Mouse (Mus musculus): ENCODE measurements around the gene Bbof1. TPM values are rescaled to one million over a fixed set of nuclear protein-coding genes. Genes with fewer than 3 reads are reported as not detected.

Gene Bbof1
- polyA plus RNA-seq, 1 experiment: 4.3 TPM

DNA sequence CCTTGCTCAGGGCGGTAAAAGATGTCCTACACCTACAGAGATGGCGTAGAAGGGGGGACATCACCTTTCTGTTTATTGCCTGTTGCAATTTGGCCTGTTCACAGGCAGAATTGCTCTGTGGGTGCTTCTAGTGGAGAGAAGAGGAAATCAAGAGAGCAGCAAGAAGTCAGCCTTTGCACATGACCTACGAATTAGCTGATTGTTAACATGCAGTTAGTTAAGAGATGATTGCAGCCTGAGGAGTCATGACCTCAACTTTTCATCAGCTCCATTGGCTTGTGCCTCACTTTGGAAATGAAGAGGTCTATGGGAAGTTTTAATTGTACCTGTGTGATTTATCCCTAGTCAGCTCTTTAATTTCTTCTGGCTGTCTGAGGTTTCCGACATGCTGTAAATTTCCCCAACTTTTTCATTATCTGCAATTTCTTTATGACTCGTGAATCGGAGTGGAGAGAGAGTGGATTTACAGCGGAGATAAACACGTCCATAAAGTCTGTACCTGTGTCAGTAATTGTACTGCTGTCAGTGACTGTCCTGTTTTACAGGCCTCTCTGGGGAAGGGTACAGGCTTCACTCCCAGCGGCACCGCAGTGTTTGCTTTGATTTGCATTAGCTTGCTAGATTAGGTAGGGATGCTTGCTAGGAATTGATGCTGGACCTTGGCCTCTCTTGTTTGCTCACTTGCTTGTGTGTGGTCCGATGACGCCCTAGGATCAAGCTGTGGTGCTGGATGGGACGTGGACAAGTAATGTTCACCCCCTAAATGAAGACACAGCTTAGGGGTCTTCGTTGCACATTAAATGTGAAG, 74.1 kb downstream of the Bbof1 start:
- no peak for DNase-seq
- H3K27ac ChIP-seq (ENCODE audit: insufficient read depth, low read length): no peak overlapping the region
- no peak overlapping the region for H3K4me3 ChIP-seq (replicated peaks; ENCODE audit: insufficient read depth, low read depth, low read length)
- H3K27me3 ChIP-seq (ENCODE audit: control insufficient read depth, insufficient read depth, low read length): no peaks in the 10 kb centered on the region
- WGBS: 94% methylated on average over 14 of the region's 14 CpGs
- no peak for TF ChIP-seq CTCF (IDR thresholded peaks at IDR 0.05; ENCODE audit: borderline replicate concordance, insufficient read depth, low read depth, low read length)
- no peak for TF ChIP-seq POLR2A (IDR thresholded peaks at IDR 0.05; ENCODE audit: borderline replicate concordance, insufficient read depth, low read length)
- no peaks in the 10 kb centered on the region for H3K4me1 ChIP-seq (ENCODE audit: control insufficient read depth, insufficient read depth, low read length)

DNA sequence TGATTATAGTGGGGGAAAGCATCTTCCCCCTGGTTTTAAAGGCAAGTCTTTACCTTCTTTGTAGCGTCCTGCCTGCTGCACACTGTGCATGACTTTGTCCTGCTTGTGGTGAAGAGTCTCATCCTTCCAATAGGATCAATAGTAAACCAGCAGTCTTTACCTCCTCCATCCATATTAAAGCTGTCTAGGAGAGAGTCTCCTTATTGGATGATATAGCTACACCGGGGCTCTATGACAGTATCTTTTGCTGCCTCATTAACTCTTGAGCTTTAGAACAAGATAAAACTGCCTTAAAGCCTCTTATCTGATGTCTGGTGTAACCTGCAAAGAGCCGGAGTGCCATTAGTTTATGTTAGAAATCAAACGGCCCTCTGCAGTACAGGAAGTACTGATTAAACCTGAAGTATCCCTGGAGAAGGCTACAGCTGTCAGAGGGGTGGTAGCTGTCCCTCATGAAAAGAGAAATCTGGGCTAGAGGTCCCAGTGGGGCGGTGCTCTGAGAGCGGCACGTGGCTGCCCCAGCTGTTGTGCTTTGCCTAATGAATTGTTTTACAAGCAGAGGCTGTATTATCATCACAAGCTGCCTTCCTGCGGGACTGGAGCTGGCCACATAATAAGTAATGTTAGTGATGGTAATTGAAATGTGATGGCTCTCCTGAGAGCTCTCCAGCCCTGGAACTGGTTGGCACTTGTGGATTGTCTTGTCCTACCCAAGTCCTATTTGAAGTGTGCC, 78.6 kb downstream of the Bbof1 start:
- no peak for TF ChIP-seq CTCF (IDR thresholded peaks at IDR 0.05; ENCODE audit: borderline replicate concordance, insufficient read depth, low read depth, low read length)
- TF ChIP-seq POLR2A (IDR thresholded peaks at IDR 0.05; ENCODE audit: borderline replicate concordance, insufficient read depth, low read length): no peak
- Histone ChIP-seq H3K27ac (ENCODE audit: insufficient read depth, low read length) (no peak overlapping the region), H3K4me1 (ENCODE audit: control insufficient read depth, insufficient read depth, low read length) (no peaks in the 10 kb centered on the region), H3K4me3 (replicated peaks; ENCODE audit: insufficient read depth, low read depth, low read length) (no peak overlapping the region), H3K27me3 (ENCODE audit: control insufficient read depth, insufficient read depth, low read length) (no peaks in the 10 kb centered on the region)
- 32% methylated on average over 8 of the region's 8 CpGs for WGBS
- DNase-seq: no peak

Other genes with a start within 250 kb of the Bbof1 start
- gene Elmsan1, start 190.2 kb upstream of the Bbof1 start, polyA plus RNA-seq (2012; rRNA removed): 8.4 and 9.7 TPM in 2 replicates
- gene Ptgr2, start 123.8 kb upstream of the Bbof1 start, polyA plus RNA-seq (2012; rRNA removed): 28.8 and 30.2 TPM in 2 replicates
- 44.4 and 52.4 TPM in 2 replicates for gene Zfp410, start 92.2 kb upstream of the Bbof1 start, polyA plus RNA-seq (2012; rRNA removed)
- gene Coq6, start 47.4 kb upstream of the Bbof1 start, polyA plus RNA-seq (2012; rRNA removed): 39.9 and 45.0 TPM in 2 replicates
- gene Fam161b, start 47.2 kb upstream of the Bbof1 start, polyA plus RNA-seq (2012; rRNA removed): 10.8 and 10.9 TPM in 2 replicates
- 26.2 and 29.0 TPM in 2 replicates for gene Entpd5, start within 50 bp of the Bbof1 start, polyA plus RNA-seq (2012; rRNA removed)
- 17.6 and 20.2 TPM in 2 replicates for gene Rnf113a2, start 8.1 kb downstream of the Bbof1 start, polyA plus RNA-seq (2012; rRNA removed)
- 39.4 and 43.7 TPM in 2 replicates for gene Aldh6a1, start 41.9 kb downstream of the Bbof1 start, polyA plus RNA-seq (2012; rRNA removed)
- 31.1 and 34.7 TPM in 2 replicates for gene Lin52, start 42.4 kb downstream of the Bbof1 start, polyA plus RNA-seq (2012; rRNA removed)
- 1.6 and 2.2 TPM in 2 replicates for gene Vsx2, start 160.7 kb downstream of the Bbof1 start, polyA plus RNA-seq (2012; rRNA removed)
- 33.5 and 35.2 TPM in 2 replicates for gene Abcd4, start 208.3 kb downstream of the Bbof1 start, polyA plus RNA-seq (2012; rRNA removed)
- gene Vrtn, start 231.9 kb downstream of the Bbof1 start, polyA plus RNA-seq (2012; rRNA removed): not detected in 2 replicates

Data from cerebellum, adult 2 months (tissue).